Mouse (Mus musculus): ENCODE measurements around the gene Tbc1d22a. TPM values are rescaled to one million over a fixed set of nuclear protein-coding genes. Genes with fewer than 3 reads are reported as not detected.
A peak's percentile ranks its signal among the peaks of the same experiment; 100 is the strongest.

Tbc1d22a gene
- total RNA-seq, 2 experiments from 2014 or later = 12.0 to 13.2 TPM

DNA sequence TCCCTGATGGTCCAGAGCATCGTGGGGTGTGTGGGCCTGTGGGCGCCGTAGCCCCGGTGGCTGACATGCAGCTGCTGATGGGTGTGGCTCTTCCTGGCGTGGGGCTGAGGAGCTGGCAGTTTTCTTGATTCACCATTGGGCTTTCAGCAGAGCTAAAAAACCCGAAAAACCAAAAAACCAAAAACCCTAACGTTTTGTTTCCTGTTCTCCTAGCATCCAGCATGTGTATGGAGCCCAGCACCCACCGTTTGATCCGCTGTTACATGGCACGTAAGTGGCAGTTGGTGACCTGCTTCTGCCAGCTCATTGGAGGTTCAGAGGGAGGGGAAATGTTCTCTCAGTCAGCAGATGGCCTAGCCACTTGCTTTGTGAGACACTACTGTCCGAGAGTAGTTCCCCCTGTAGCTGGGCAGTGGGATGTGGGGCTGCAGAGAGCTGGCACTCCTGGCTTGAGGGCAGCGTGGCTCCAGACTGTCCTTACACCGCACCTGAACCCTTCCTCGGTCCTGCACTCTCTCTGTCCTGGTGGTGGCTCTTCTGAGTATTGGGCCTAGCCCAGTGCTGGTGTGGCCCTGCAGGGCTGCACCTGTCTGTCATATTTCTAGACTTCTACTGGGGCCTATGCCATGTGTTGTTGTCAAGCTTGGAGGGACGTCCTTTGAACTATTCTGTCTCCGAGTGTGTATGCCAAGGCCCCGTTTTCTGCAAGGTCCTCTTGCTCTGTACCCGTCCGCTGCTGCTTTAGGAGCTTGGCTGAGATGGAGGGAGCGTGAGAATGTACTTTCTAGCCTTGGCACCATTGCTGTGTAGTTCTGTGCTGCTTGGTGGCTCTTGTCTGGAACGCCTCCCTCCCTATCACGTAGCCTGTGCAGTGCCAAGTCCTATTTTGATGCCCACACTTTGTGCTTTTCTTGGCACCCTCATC lies 20.5 kb downstream of the Tbc1d22a start:
- DNase-seq = peak; percentile 61

DNA sequence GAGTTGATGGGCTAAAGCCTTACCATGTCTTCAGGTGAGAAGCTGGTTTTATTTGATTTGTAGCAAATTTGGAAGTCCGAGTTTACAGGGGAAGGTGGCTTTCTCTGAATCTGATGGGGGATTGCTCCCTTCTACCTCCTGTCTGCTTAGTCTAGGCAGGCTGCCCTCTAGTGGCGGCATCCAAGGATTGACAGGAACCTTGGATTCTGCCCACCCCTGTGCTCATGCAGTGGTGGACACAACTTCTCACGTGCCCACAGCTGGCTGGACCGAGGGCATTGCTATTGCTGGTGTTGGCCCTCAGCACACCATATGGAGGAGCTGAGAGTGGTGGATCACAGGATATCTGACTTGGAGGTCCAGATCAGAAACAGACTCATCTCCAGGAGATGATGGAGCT lies 22.0 kb downstream of the Tbc1d22a start:
- peak; percentile 36 for DNase-seq

DNA sequence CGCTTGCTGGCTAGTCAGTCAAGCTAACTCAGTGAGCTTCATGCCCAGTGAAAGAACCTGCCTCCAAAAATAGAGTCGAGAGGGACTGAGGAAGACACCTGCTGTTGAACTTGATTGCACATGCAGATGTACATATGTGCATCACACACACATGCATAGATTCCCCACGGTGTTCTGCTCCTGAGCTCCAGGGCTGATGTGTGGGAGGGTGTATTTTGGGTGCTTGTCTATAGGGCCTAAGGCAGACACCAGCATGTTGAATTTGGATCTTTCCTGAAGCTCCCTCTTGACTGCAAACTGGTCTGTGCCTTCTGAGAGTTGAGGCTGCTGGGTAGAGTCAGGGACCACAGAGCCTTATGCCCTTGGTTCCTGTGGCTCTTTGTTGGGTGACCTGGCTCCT lies 23.8 kb downstream of the Tbc1d22a start:
- no peak for DNase-seq

DNA sequence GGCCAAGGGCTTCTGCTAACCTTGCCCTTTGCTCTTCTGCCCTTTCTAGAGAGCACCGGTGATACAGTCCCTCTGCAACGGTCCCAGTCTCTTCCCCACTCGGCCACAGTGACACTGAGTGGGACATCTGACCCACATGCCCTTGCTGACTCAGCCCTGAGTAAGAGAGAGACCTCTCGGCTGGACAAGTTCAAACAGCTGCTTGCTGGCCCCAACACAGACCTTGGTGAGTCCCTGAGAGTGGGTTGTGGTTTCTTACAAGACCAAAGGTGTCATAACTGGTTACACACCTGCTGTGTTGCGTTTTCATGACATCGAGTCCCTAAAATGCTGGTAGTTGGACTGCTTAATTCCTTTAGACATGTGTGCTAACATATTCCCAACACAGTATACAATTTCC lies 24.8 kb downstream of the Tbc1d22a start:
- DNase-seq = no peak

DNA sequence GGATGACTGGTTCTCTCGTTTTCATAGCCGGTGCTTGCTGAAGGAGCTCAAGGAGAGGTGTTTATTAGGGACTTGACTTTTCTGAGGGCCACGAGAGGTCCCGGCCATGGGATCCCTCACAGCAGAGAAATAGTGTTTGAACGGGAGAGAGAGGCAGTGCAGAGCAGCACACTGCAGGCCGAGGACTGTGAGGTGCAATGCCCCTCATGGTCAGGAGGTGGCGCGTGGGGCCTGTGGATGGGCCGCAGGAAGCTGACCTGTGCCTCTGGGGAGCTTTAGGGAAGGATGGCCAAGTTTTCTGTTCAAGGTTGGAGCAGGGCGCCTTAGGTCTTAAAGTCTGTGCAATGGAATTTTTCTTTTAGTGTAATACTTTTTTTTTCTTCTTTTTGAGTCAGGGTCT lies 25.5 kb downstream of the Tbc1d22a start:
- DNase-seq = peak; percentile 56

DNA sequence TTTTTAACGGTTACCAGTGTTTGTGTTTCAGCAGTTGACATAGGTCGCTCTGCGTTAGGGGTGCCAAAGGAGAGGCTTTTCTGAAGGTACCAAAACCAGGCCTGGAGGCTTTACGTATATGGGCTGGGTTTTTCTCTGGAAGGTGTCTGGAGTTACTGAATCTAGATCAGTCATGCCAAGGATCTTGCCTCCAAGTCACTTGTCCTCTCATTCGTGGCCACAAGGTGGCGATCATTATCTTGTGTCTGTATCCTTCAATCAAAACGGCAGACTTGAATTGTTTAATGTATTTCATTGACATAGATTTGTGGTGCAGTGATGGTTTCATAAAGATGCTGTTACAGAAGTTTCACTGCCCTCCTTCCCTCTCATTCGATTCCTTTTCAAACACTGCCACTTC lies 29.4 kb downstream of the Tbc1d22a start:
- no peak for DNase-seq

DNA sequence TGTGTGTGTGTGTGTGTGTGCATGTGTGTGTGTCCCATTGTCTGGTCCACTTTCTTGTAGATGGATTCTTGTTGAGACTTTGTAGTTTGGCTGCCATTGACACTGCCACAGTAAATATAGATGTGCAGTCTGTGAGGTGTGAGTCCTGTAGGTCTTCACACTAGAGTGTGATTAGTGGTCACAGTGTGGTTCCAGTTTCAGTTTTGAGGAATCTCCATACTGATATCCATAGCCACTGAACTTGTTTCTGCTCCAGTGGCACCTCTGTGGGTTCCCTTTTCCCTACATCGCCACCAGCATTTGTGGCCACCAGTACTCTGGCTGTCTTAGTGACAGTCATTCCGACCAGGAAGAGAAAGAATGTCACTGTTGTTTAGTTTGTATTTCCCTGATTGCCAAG lies 30.1 kb downstream of the Tbc1d22a start:
- no peak for DNase-seq

DNA sequence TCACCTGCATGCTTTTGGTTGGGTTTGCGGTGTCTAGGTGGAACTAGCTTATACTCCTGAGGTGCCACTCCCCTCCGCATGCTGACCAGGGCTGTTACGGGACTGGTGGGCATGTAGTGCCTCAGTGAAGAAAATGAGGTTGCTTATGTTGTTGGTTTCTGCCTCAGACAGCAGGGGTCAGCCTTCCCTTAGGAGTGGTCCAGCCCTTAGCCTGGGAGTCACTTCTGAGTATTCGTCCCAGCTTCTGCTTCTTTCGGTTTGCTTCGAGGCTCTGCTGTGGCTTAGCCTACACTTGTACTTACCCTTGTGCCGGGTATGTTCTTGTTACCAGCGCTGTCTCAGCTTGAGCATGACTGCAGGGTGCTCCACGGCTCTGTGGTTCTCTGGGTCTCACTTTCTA lies 36.0 kb downstream of the Tbc1d22a start:
- DNase-seq = peak; percentile 38

DNA sequence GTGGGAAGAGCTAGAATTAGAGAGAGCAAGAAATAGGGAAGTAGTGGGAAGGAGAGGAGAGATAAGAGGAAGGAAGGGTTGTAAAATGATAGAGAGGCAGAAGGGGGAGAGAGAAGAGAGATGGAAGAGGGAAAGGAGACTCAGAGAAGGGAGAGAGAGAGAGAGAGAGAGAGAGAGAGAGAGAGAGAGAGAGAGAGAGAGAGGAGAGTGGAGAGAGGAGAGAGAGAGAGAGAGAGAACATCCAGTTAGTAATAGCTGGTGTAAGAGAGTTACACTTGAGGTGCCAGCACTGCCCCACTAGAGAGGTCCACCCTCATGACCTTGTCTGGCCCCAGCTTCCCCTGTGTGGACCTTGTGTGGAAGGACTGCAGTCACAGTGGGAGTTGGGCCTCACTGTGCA lies 37.9 kb downstream of the Tbc1d22a start:
- no peak for DNase-seq

DNA sequence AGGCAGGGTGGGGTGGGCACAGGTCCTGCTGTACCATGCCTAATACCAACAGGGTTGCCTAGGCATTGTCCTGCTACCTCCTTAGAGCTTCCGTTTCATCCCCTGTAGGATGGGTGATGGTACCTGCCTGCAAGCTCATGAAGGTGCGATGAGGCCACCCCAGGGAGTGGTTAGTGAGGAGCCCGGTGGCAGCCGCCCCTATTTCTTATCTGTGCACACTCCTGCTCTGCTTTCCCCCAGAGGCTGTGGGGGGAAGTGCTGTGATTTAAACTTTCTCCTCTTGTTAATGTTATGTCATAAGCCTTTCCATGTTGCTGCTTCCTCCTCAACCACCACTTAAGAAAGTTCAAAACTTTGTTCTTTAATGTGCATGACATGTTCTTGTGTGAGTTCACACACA lies 38.4 kb downstream of the Tbc1d22a start:
- DNase-seq = no peak

DNA sequence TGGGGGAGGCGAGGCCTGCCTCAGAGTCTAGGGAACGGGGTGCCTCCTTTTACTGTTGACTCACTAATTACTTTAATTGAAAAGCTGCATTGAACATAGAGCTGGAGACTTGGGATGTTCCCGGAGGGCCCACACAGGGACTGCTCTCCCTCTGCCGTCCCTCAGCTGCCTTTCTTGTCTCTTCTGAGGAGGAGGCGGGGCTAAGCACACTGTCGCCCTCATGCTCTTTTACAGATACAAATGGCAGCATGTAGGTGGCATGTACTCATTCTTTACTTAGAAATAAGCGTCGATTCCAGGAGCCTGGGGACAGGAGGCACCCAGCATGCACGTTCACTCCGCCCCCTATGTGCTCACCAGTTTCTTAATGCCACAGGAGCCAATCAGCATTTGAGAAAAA lies 39.2 kb downstream of the Tbc1d22a start:
- DNase-seq = no peak

DNA sequence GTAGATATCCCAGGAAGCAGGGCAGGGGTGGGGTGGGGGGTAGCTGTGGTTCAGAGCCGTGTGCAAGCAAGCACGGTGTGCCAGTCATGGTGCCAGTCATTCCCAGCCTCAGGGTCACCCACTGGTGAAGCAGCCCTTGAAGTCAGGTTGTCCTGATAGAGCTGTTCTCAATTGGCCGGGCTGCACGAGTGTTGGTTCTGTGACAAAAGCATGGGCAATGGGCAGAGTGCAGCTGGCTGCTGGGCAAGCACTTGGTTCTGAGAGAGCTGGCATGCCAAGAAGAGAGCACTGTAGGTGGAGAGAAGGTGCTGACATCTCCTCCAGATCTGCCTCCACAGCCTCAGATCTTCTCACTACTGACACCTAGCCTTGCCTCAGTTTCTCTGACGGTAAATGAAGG lies 41.9 kb downstream of the Tbc1d22a start:
- no peak for DNase-seq

DNA sequence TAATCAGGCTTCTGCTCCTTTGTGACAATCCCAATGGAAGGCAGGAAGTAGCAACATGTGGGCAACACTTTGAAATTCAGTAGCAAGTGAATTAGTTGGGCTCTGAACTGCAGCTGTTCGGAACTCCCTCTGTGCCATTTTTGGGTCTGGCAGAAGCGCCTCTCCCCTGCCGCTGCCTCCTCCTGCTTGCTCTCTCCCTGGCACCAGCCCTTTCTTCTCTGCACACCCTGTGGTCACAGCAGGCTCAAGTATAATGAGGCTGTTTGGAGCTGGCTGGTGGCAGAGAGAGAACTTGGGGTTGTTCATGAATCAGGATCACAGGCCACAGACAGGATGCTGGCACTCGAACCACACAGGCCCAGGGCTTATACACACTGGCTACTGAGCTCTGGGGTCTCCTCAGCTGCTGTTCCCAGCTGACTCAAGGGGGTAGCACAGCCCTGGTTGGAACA lies 42.5 kb downstream of the Tbc1d22a start:
- no peak for DNase-seq

DNA sequence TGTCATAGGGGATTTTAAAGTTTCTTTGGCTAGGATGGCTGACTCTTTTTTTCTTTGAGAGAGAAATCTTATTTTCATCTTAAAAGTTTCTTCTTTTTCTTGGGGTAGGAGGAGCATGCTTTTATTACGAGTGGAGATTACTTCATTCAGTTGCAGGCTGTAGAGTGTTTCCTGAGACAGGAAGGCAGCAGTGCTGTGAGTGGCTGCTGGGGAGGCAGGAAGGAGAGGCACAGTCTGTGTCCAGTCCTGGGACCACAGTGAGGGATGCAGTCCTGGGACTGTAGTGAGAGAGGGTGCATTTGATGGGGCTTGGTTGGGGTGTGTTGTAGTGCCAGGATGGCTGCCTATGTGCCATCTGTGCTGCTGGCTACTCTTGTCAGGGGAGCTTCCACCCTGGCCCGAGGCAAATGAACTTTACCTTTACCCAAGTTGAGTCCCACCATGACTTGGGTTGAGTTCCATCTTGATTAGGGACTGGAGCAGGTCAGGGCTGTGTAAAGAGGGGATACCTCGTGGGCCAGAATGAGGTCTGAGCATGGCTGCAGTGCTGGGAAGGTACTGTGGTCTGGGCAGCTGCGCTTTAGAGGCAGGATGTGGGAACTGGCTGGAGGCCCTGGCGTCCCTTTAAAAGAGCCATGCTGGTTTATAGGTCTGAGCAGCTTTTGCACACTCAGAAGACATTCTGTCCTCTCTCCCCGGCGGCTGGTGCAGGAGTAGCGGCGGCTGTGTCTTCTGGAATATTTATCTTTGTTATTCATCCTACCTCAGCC lies 43.8 kb downstream of the Tbc1d22a start:
- DNase-seq = no peak

DNA sequence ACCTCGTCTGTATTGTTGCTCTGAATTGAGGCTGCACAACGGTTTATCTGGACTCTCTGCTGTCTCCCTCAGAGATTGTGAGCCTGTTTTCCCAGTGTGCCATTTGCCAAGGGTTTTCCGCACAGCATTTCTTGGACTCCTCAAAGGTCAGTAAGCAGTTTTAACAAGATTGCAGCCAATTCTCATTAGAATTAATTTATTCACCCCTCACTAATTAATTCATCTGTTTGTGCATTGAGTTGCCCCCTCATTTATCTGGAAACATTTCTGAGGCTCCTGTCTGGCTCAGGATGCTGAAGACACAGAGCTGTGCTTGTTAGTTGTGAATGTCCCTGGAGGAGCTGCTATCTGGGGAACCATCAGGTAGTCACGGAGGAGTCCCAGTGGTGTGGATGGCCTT lies 45.0 kb downstream of the Tbc1d22a start:
- DNase-seq = no peak

DNA sequence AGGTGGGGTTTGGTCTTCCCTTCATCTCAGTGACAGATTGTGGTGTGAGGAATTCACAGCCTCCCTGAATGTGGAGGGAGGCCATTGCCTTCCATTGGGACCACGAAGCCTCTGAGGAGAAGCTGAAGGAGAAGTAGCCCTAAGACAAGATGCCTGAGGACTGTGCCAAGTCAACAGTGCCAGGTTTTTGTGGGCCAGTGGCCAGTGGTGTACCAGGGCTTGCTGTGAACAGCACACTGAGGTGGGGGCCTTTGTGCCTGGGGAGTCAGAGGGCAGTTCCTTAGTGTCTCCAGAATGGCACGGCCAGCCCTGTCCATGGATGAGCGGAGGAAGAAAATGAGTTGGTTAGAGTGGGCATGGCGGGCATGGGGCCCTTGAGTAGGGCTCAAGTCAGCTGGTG lies 45.9 kb downstream of the Tbc1d22a start:
- no peak for DNase-seq

DNA sequence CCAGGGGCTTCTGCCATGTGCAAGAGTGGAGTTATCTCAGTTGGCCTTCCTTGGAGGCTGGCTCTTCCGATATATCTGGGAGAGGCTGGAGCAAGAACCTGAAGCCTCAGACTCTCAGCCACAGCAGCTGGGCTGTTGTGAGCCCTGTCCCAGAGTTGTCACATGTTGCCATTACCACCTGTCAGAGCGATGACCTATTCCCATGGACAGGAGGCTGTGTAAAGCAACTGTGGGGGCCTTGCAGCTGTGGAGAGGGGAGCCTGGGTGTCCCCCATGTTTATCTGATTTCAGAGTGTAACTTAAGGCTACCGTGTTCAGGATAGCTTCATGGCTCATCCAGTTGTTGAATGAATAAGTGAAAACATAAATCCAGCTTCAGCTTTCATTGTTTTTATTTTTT lies 50.1 kb downstream of the Tbc1d22a start:
- DNase-seq = no peak

DNA sequence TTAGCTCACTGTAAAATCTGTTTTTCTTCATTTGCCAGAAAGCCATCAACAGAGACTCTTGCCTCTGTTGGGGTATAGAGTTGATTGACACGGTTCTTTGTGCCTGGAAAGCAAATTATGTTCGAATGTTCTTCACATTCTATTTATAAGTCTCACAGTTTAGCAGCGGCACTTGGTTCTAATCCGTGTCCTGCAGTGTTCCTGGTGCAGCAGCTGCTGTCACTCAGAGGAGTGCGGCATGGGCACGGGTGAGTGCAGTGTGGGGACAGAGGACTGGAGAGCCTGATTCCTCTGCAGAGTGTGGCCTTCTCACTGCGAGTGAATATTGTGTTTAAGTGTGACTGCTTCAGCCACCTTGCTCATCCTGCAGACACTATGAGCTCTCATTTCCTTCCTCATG lies 50.5 kb downstream of the Tbc1d22a start:
- DNase-seq = no peak

DNA sequence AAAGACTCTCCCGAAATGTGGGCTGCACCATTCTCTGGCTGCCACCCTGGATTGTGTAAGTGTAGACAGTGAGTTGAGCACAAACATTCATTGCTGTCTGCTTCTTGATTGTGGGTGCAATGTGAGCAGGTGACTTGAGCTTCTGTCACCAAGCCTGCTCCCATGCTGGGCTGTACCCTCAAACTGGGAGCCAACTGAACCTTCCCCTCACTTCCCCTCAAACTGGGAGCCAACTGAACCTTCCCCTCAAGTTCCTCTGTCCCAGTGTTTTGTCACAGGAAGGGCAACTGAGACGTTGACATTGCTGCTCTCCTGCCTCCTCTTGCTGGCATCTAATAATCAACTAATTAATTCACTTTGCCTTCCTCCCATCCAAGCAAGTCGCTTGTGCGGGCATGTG lies 52.7 kb downstream of the Tbc1d22a start:
- no peak for DNase-seq

DNA sequence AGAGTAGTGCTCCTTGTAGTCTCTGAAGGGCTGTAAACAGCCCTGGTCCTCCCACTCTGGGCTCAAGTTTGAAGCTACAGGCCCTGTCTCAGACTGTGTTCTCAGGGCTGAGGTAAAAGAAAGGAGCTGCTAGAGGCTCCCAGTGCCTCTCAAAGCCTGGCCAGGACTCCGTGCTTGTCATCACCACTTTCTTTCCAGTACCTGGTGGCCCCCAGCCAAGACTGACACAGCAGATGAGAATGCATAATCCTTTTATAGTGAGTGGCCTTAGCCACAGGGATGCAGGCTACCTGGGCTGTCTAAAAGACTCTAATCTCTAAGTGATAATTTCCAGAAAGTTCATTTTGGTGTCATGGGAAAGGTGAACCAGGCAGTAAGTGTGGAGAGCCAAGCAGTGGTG lies 54.3 kb downstream of the Tbc1d22a start:
- no peak for DNase-seq

DNA sequence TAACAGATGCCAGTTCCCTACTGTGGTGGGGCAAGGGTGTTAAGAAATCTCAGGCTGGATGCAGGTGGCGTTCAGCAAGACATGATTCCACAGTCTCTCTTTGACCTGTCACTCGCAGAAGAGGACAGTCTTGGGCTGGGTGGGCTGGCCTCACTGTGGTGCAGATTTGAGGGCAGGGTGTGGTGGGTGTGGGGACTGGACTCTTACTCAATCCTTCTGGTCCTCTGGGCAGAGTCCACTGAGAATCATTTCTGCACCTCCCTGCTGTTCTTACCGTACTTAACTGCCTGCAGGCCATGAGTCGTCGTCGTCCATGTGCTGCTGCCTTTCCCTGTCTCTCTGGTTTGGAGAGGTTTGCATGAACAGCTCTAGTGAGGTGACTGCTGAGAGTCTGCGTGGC lies 61.5 kb downstream of the Tbc1d22a start:
- no peak for DNase-seq

DNA sequence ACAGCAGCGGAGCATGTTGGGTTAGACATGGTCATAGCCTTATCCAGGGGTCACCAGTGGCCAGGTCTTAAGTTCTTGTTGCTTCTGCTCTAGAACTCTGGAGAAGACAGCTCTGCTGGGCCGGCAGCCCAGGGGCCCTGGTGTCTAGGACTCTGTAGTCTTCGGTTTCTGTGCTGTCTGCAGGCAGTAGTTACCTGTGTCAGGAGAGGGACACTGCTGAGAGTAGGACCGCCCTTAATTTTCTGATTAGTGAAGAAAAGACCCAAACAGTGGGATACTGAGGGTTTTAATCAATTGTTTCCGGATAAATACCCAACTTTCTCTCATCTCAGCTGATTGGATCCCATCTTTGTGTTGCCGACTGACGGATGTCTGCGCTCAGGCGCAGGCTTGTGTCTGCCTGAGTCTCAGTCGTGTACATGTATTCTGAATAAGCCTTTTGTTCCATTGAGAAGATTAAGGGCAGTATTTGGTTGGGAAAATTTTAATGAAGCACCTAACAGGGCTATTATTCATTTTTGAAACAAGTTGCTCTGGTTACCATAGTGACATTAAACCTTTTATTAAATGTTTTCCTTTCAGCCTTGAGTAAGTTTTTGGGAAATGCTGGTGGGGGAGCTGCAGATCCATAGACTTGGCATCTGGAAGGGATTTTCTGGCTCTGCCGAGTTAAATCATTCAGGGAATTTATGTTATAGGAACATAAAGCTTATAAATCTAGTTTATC lies 62.4 kb downstream of the Tbc1d22a start:
- no peak for DNase-seq

DNA sequence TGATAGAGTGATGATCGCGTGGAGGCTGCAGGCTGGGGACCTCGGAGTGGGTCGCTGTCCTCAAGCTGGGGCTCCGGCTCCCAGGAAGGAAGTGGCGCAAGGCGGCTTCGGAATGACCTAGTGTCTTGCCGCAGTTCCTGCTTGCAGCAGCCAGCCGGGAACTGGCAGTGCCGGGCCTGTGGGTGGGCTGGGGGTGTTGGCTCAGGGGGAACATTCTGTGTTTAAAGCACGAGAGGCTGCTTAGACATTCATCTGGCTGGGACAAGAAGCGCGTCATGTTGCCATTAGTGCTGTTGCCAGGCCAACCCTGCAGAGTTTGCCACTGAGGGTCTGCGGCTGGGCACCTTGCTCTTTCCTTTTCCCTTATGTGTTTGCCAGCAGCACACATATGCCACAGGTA lies 63.2 kb downstream of the Tbc1d22a start:
- DNase-seq = no peak
